Mouse (Mus musculus) liver, embryonic 13.5 days (tissue): ENCODE measurements around the gene Magi2. TPM values are rescaled to one million over a fixed set of nuclear protein-coding genes. Genes with fewer than 3 reads are reported as not detected.

Experiments used
- ATAC-seq: fragments of 200-750 bp; cut with Nextera tagmentation; 2 replicates; pipeline ENCODE4 v1.8.0; 2017; ENCODE audit warnings: low read depth, mild to moderate bottlenecking, moderate number of reproducible peaks, moderate library complexity
- DNase-seq: peaks from one replicate; pipeline ENCODE4 v3.0.0; 2022
- H3K27ac ChIP-seq: fragments of 300-500 bp; sonication (generic); 2 replicates; pipeline ENCODE4 v1.5.1; 2015; ENCODE audit warnings: moderate library complexity, mild to moderate bottlenecking, inconsistent platforms
- H3K27me3 ChIP-seq: fragments of 300-500 bp; sonication (generic); 2 replicates; pipeline ENCODE4 v1.6.1; 2015; ENCODE audit warnings: mild to moderate bottlenecking, inconsistent platforms
- H3K36me3 ChIP-seq: fragments of 300-500 bp; sonication (generic); 2 replicates; pipeline ENCODE4 v1.6.1; 2015; ENCODE audit warnings: mild to moderate bottlenecking, inconsistent platforms
- H3K4me1 ChIP-seq: fragments of 300-500 bp; sonication (generic); replicated peaks from 2 replicates; pipeline ENCODE4 v1.6.1; 2015; ENCODE audit warnings: inconsistent platforms
- H3K4me2 ChIP-seq: fragments of 300-500 bp; sonication (generic); 2 replicates; pipeline ENCODE4 v1.6.1; 2015; ENCODE audit warnings: inconsistent platforms, mild to moderate bottlenecking, moderate library complexity
- H3K4me3 ChIP-seq: fragments of 300-500 bp; sonication (generic); replicated peaks from 2 replicates; pipeline ENCODE4 v1.5.1; 2015; ENCODE audit warnings: mild to moderate bottlenecking, inconsistent platforms
- H3K9ac ChIP-seq: fragments of 300-500 bp; sonication (generic); 2 replicates; pipeline ENCODE4 v1.6.1; 2015; ENCODE audit warnings: mild to moderate bottlenecking, inconsistent platforms
- H3K9me3 ChIP-seq: fragments of 300-500 bp; sonication (generic); replicated peaks from 2 replicates; pipeline ENCODE4 v1.6.1; 2016; ENCODE audit warnings: inconsistent platforms
- WGBS: fragments of 180-500 bp; shearing (Covaris S2); methylation state at CpG from one replicate; pipeline ENCODE4 v1.1.7; 2015; ENCODE audit not compliant: insufficient replicate concordance; 5-methylcytosine and 5-hydroxymethylcytosine counted together
- polyA plus RNA-seq: library from polyadenylated mRNA; unstranded; fragments of >200 nt; fragmentation: Nextera tagmentation; extraction: Ambion mirVana; gene quantifications from 2 replicates; pipeline ENCODE4 v1.2.1, GENCODE M21; 2015

Gene Magi2
- polyA plus RNA-seq, 1 experiment from 2014 or later: 0.28 TPM

GRCm38 (mm10) chr5:20676193-20676871 lies 1449.5 kb downstream of the Magi2 start:
- DNase-seq: no peak
- no peak overlapping the region for H3K9ac ChIP-seq
- H3K4me2 ChIP-seq: no peak overlapping the region
- H3K27ac ChIP-seq: no peak overlapping the region
- H3K27me3 ChIP-seq: no peaks in the 10 kb centered on the region
- H3K4me3 ChIP-seq: no peak overlapping the region
- 31% methylated on average over 7 of the region's 7 CpGs for WGBS
- no peaks in the 10 kb centered on the region for H3K4me1 ChIP-seq
- no peak for ATAC-seq
- no peaks in the 10 kb centered on the region for H3K36me3 ChIP-seq
- no peaks in the 10 kb centered on the region for H3K9me3 ChIP-seq

GRCm38 (mm10) chr5:20677246-20677645 lies 1450.4 kb downstream of the Magi2 start:
- H3K4me3 ChIP-seq: no peak overlapping the region
- H3K36me3 ChIP-seq: no peaks in the 10 kb centered on the region
- no peak overlapping the region for H3K27ac ChIP-seq
- no peak overlapping the region for H3K4me2 ChIP-seq
- H3K4me1 ChIP-seq: no peaks in the 10 kb centered on the region
- H3K27me3 ChIP-seq: no peaks in the 10 kb centered on the region
- 53% methylated on average over 3 of the region's 3 CpGs for WGBS
- no peak overlapping the region for H3K9ac ChIP-seq
- no peaks in the 10 kb centered on the region for H3K9me3 ChIP-seq
- ATAC-seq: no peak
- DNase-seq: no peak

GRCm38 (mm10) chr5:20678573-20678972 lies 1451.7 kb downstream of the Magi2 start:
- Histone ChIP-seq H3K27me3 (no peaks in the 10 kb centered on the region), H3K27ac (no peak overlapping the region), H3K9me3 (no peaks in the 10 kb centered on the region), H3K4me3 (no peak overlapping the region), H3K9ac (no peak overlapping the region), H3K4me1 (no peaks in the 10 kb centered on the region), H3K36me3 (no peaks in the 10 kb centered on the region), H3K4me2 (no peak overlapping the region)
- ATAC-seq (no peak), DNase-seq (no peak)
- WGBS: 61% methylated on average over 3 of the region's 3 CpGs

GRCm38 (mm10) chr5:20679920-20680319 lies 1453.1 kb downstream of the Magi2 start:
- Histone ChIP-seq H3K4me2 (no peak overlapping the region), H3K36me3 (no peaks in the 10 kb centered on the region), H3K27me3 (no peaks in the 10 kb centered on the region), H3K4me1 (no peaks in the 10 kb centered on the region), H3K4me3 (no peak overlapping the region), H3K9me3 (no peaks in the 10 kb centered on the region), H3K27ac (no peak overlapping the region), H3K9ac (no peak overlapping the region)
- DNase-seq: no peak
- WGBS: 73% methylated on average over 6 of the region's 6 CpGs
- no peak for ATAC-seq

GRCm38 (mm10) chr5:20680833-20681530 lies 1454.1 kb downstream of the Magi2 start:
- ATAC-seq: no peak
- WGBS: 28% methylated on average over 15 of the region's 15 CpGs
- DNase-seq: no peak

GRCm38 (mm10) chr5:20681660-20682059 lies 1454.8 kb downstream of the Magi2 start:
- Histone ChIP-seq H3K27me3 (no peaks in the 10 kb centered on the region), H3K36me3 (no peaks in the 10 kb centered on the region), H3K27ac (no peak overlapping the region), H3K9me3 (no peaks in the 10 kb centered on the region), H3K4me2 (no peak overlapping the region), H3K4me1 (no peaks in the 10 kb centered on the region), H3K9ac (no peak overlapping the region), H3K4me3 (no peak overlapping the region)
- DNase-seq (no peak), ATAC-seq (no peak)
- 74% methylated on average over 10 of the region's 10 CpGs for WGBS

More at GRCm38 (mm10) chr5:20680833-20681530, 1454.1 kb downstream of the Magi2 start:
- Histone ChIP-seq H3K36me3 (no peaks in the 10 kb centered on the region), H3K27ac (no peak overlapping the region), H3K27me3 (no peaks in the 10 kb centered on the region), H3K4me3 (no peak overlapping the region), H3K9me3 (no peaks in the 10 kb centered on the region), H3K9ac (no peak overlapping the region), H3K4me2 (no peak overlapping the region), H3K4me1 (no peaks in the 10 kb centered on the region)

GRCm38 (mm10) chr5:20682208-20682607 lies 1455.4 kb downstream of the Magi2 start:
- no peaks in the 10 kb centered on the region for H3K9me3 ChIP-seq
- no peak overlapping the region for H3K27ac ChIP-seq
- no peaks in the 10 kb centered on the region for H3K4me1 ChIP-seq
- DNase-seq: no peak
- H3K36me3 ChIP-seq: no peaks in the 10 kb centered on the region
- H3K9ac ChIP-seq: no peak overlapping the region
- no peak for ATAC-seq
- H3K27me3 ChIP-seq: no peaks in the 10 kb centered on the region
- WGBS: 68% methylated on average over 7 of the region's 7 CpGs
- H3K4me3 ChIP-seq: no peak overlapping the region
- no peak overlapping the region for H3K4me2 ChIP-seq

- Histone ChIP-seq H3K4me1 (no peaks in the 10 kb centered on the region), H3K4me3 (no peak overlapping the region), H3K4me2 (no peak overlapping the region), H3K27ac (no peak overlapping the region), H3K9me3 (no peaks in the 10 kb centered on the region), H3K9ac (no peak overlapping the region), H3K27me3 (no peaks in the 10 kb centered on the region), H3K36me3 (no peaks in the 10 kb centered on the region)
- WGBS: 62% methylated on average over 6 of the region's 6 CpGs
- DNase-seq: no peak
- no peak for ATAC-seq
These were observed 1457.3 kb downstream of the Magi2 start for GRCm38 (mm10) chr5:20684112-20684511.

- Histone ChIP-seq H3K27me3 (no peaks in the 10 kb centered on the region), H3K9me3 (no peaks in the 10 kb centered on the region), H3K27ac (no peak overlapping the region), H3K4me3 (no peak overlapping the region), H3K9ac (no peak overlapping the region), H3K36me3 (no peaks in the 10 kb centered on the region), H3K4me2 (no peak overlapping the region), H3K4me1 (no peaks in the 10 kb centered on the region)
- ATAC-seq: no peak
- DNase-seq: no peak
- 78% methylated on average over 3 of the region's 3 CpGs for WGBS
These were observed 1465.4 kb downstream of the Magi2 start for GRCm38 (mm10) chr5:20692230-20692629.

- Histone ChIP-seq H3K27me3 (peaks cover 30% of the 10 kb centered on the region), H3K9ac (no peak overlapping the region), H3K9me3 (no peaks in the 10 kb centered on the region), H3K27ac (no peak overlapping the region), H3K36me3 (no peaks in the 10 kb centered on the region), H3K4me2 (no peak overlapping the region), H3K4me3 (no peak overlapping the region), H3K4me1 (0 out of 2 replicates have a peak, but pooled peaks cover 4% of the 10 kb centered on the region)
- ATAC-seq (no peak), DNase-seq (no peak)
- WGBS: 58% methylated on average over 5 of the region's 5 CpGs
These were observed 1472.3 kb downstream of the Magi2 start for GRCm38 (mm10) chr5:20699116-20699515.

- H3K9ac ChIP-seq: peak overlapping the region; percentile 61
- H3K4me2 ChIP-seq: peak overlapping the region; percentile 67
- peaks cover 32% of the 10 kb centered on the region for H3K27me3 ChIP-seq
- DNase-seq: peak; percentile 30
- peak overlapping the region; percentile 60 for H3K4me3 ChIP-seq
- H3K4me1 ChIP-seq: 0 out of 2 replicates have a peak, but pooled peaks cover 4% of the 10 kb centered on the region
- peak; percentile 82 for ATAC-seq
- no peaks in the 10 kb centered on the region for H3K36me3 ChIP-seq
- WGBS: 2% methylated on average over 57 of the region's 57 CpGs
- H3K27ac ChIP-seq: peak overlapping the region; percentile 58
- no peaks in the 10 kb centered on the region for H3K9me3 ChIP-seq
These were observed 1474.9 kb downstream of the Magi2 start for GRCm38 (mm10) chr5:20701483-20702421.
